Mouse (Mus musculus): Measurements from ENCODE around the gene Copb1. TPM values are rescaled to one million over a fixed set of nuclear protein-coding genes. Genes with fewer than 3 reads are reported as not detected.

The Copb1 gene
- polyA plus RNA-seq, 1 experiment from 2014 or later, result 156 TPM

GRCm38 (mm10) chr7:114169996-114170395, 84.5 kb downstream of the Copb1 start:
- no peak overlapping the region for H3K27ac ChIP-seq (replicated peaks; ENCODE audit: low read depth, low read length)
- H3K9ac ChIP-seq (ENCODE audit: low read depth, low read length), result no peak overlapping the region
- DNase-seq (ENCODE audit: low spot score) (no peak), ATAC-seq (ENCODE audit: low read depth) (no peak)
- no peaks in the 10 kb centered on the region for H3K27me3 ChIP-seq (replicated peaks; ENCODE audit: control insufficient read depth, insufficient read depth, low read length)
- WGBS, result 89% methylated on average over 4 of the region's 4 CpGs
- H3K4me2 ChIP-seq (ENCODE audit: low read depth, low read length), result no peak overlapping the region
- H3K36me3 ChIP-seq (ENCODE audit: control insufficient read depth, insufficient read depth, low read length), result no peaks in the 10 kb centered on the region
- H3K4me1 ChIP-seq (ENCODE audit: control insufficient read depth, insufficient read depth, low read length), result no peaks in the 10 kb centered on the region
- H3K4me3 ChIP-seq (ENCODE audit: low read depth, low read length), result no peak overlapping the region
- no peaks in the 10 kb centered on the region for H3K9me3 ChIP-seq (ENCODE audit: control insufficient read depth, low read length)

GRCm38 (mm10) chr7:114169381-114169780, 85.1 kb downstream of the Copb1 start:
- Histone ChIP-seq H3K9me3 (ENCODE audit: control insufficient read depth, low read length) (no peaks in the 10 kb centered on the region), H3K36me3 (ENCODE audit: control insufficient read depth, insufficient read depth, low read length) (no peaks in the 10 kb centered on the region), H3K4me2 (ENCODE audit: low read depth, low read length) (no peak overlapping the region), H3K27ac (replicated peaks; ENCODE audit: low read depth, low read length) (no peak overlapping the region), H3K27me3 (replicated peaks; ENCODE audit: control insufficient read depth, insufficient read depth, low read length) (no peaks in the 10 kb centered on the region), H3K9ac (ENCODE audit: low read depth, low read length) (no peak overlapping the region), H3K4me1 (ENCODE audit: control insufficient read depth, insufficient read depth, low read length) (no peaks in the 10 kb centered on the region), H3K4me3 (ENCODE audit: low read depth, low read length) (no peak overlapping the region)
- DNase-seq (ENCODE audit: low spot score) (no peak), ATAC-seq (ENCODE audit: low read depth) (no peak)
- WGBS, result 58% methylated on average over 2 of the region's 2 CpGs

Other genes with a start within 250 kb of the Copb1 start
- 32.3 and 39.0 TPM in 2 replicates for gene Rras2, start 136.9 kb downstream of the Copb1 start, polyA plus RNA-seq (2014; fragmentation: Nextera tagmentation; extraction: Ambion mirVana)
- gene Psma1, start 21.4 kb upstream of the Copb1 start, polyA plus RNA-seq (2014; fragmentation: Nextera tagmentation; extraction: Ambion mirVana), result 335 and 353 TPM in 2 replicates
- 6.7 and 7.2 TPM in 2 replicates for gene Pde3b, start 160.6 kb upstream of the Copb1 start, polyA plus RNA-seq (2014; fragmentation: Nextera tagmentation; extraction: Ambion mirVana)

All from embryonic facial prominence, embryonic 14.5 days (tissue).